ENCODE assay signal across 21 mouse cellular contexts in genomic region chr12:107251981-107252380, GRCm38 (mm10).
"Had no signal": no experiment of that assay in that cellular context is flagged by ENCODE, and none has a peak within 500 bp of the region (broad histone marks: within the 10 kb centered on the region; RNA-seq: fewer than 3 reads in every experiment).

No protein-coding gene starts in this region.

- H3K4me2 ChIP-seq: limb, embryonic 13.5 days; liver, embryonic 12.5 days; liver, embryonic 15.5 days; lung, embryonic 15.5 days; midbrain, embryonic 12.5 days; neural tube, embryonic 13.5 days; stomach, embryonic 15.5 days had no signal

- H3K36me3 ChIP-seq: limb, embryonic 10.5 days; limb, embryonic 13.5 days; liver, embryonic 12.5 days; liver, embryonic 15.5 days; lung, embryonic 15.5 days; midbrain, embryonic 12.5 days; neural tube, embryonic 13.5 days; stomach, embryonic 15.5 days had no signal

- DNase-seq: kidney, adult 9 months; kidney, postnatal 14 days; kidney, postnatal 4 days; liver; lung, adult 18-20 months; lung, postnatal 10 days; lung, postnatal 36 days; retina, postnatal 1 day; right cerebral cortex, postnatal 25 days; spleen, adult 18-20 months; thymus, postnatal 25 days had no signal

- H3K27ac ChIP-seq: limb, embryonic 10.5 days; limb, embryonic 13.5 days; liver, embryonic 12.5 days; liver, embryonic 15.5 days; midbrain, embryonic 12.5 days; neural tube, embryonic 13.5 days; stomach, embryonic 15.5 days had no signal

- H3K4me1 ChIP-seq: liver, embryonic 12.5 days; liver, embryonic 15.5 days; megakaryocyte, embryonic 14.5 days had no signal

- H3K9ac ChIP-seq: limb, embryonic 13.5 days; liver, embryonic 12.5 days; liver, embryonic 15.5 days; lung, embryonic 15.5 days; midbrain, embryonic 12.5 days; neural tube, embryonic 13.5 days; stomach, embryonic 15.5 days had no signal

- H3K9me3 ChIP-seq: limb, embryonic 10.5 days; limb, embryonic 13.5 days; liver, embryonic 12.5 days; liver, embryonic 15.5 days; lung, embryonic 15.5 days; midbrain, embryonic 12.5 days; neural tube, embryonic 13.5 days; stomach, embryonic 15.5 days had no signal

- H3K27me3 ChIP-seq: limb, embryonic 13.5 days; liver, embryonic 12.5 days; liver, embryonic 15.5 days; lung, embryonic 15.5 days; megakaryocyte, embryonic 14.5 days; midbrain, embryonic 12.5 days; neural tube, embryonic 13.5 days; stomach, embryonic 15.5 days had no signal

- H3K4me3 ChIP-seq: limb, embryonic 10.5 days; limb, embryonic 13.5 days; liver, embryonic 12.5 days; liver, embryonic 15.5 days; lung, embryonic 15.5 days; megakaryocyte, embryonic 14.5 days; midbrain, embryonic 12.5 days; myocyte; neural tube, embryonic 13.5 days; stomach, embryonic 15.5 days had no signal

- ATAC-seq: liver, embryonic 12.5 days had no signal
